Mouse (Mus musculus) small intestine, adult 2 months (tissue): ENCODE measurements at regions not wholly inside any gene's neighbourhood (a gene's known extent, or its start where the extent isn't known, plus 50 kb on each side); places are given as distances from the start of the nearest gene placed in this dataset.
A peak's percentile ranks its signal among the peaks of the same experiment; 100 is the strongest.

Experiments used
- H3K27ac ChIP-seq: fragments of 200-500 bp; 2 replicates; pipeline ENCODE4 v1.5.1; 2012; ENCODE audit warnings: low read depth, low read length, control low read depth, inconsistent platforms; ENCODE audit not compliant: insufficient read depth
- H3K27me3 ChIP-seq: fragments of 200-500 bp; 2 replicates; pipeline ENCODE4 v1.6.1; 2012; ENCODE audit warnings: mild to moderate bottlenecking, moderate library complexity, low read length, inconsistent platforms; ENCODE audit not compliant: control insufficient read depth, insufficient read depth
- H3K36me3 ChIP-seq: fragments of 200-500 bp; 2 replicates; pipeline ENCODE4 v1.6.1; 2012; ENCODE audit warnings: mild to moderate bottlenecking, low read length, control low read depth, inconsistent platforms; ENCODE audit not compliant: control insufficient read depth, insufficient read depth
- H3K4me1 ChIP-seq: fragments of 200-500 bp; 2 replicates; pipeline ENCODE4 v1.6.1; 2012; ENCODE audit warnings: low read length, inconsistent platforms, mixed read lengths; ENCODE audit not compliant: control insufficient read depth, insufficient read depth, insufficient read length
- H3K4me3 ChIP-seq: fragments of 200-500 bp; 2 replicates; pipeline ENCODE4 v1.5.1; 2012; ENCODE audit warnings: low read depth, mild to moderate bottlenecking, control low read depth, inconsistent platforms, low read length, moderate library complexity
- CTCF ChIP-seq: fragments of 200-500 bp; IDR thresholded peaks from 2 replicates; pipeline ENCODE4 v1.5.1; 2012; ENCODE audit warnings: low read depth, mild to moderate bottlenecking, control low read depth, inconsistent platforms, low read length, moderate library complexity, mixed read lengths; ENCODE audit not compliant: insufficient replicate concordance, insufficient read length; ENCODE audit errors: extremely low read depth
- POLR2A ChIP-seq: fragments of 200-500 bp; IDR thresholded peaks from 2 replicates; pipeline ENCODE4 v1.6.1; 2012; ENCODE audit warnings: low read depth, mild to moderate bottlenecking, control low read depth, inconsistent platforms, low read length, moderate library complexity
- WGBS: fragments of 180-500 bp; shearing (Covaris S2); methylation state at CpG from one replicate; pipeline ENCODE4 v1.1.7; 2018; 5-methylcytosine and 5-hydroxymethylcytosine counted together

GRCm38 (mm10) chr1:185675674-185676420 lies 221.2 kb downstream of the Slc30a10 start:
- Histone ChIP-seq H3K4me3 (no peak overlapping the region), H3K4me1 (no peaks in the 10 kb centered on the region), H3K27me3 (no peaks in the 10 kb centered on the region), H3K36me3 (no peaks in the 10 kb centered on the region), H3K27ac (no peak overlapping the region)
- WGBS: 80% methylated on average over 11 of the region's 11 CpGs
- no peak for TF ChIP-seq POLR2A
- no peak for TF ChIP-seq CTCF

GRCm38 (mm10) chr1:185681610-185682457 lies 227.2 kb downstream of the Slc30a10 start:
- WGBS: 39% methylated on average over 21 of the region's 21 CpGs
- Histone ChIP-seq H3K36me3 (no peaks in the 10 kb centered on the region), H3K4me3 (no peak overlapping the region), H3K27ac (no peak overlapping the region), H3K27me3 (no peaks in the 10 kb centered on the region), H3K4me1 (no peaks in the 10 kb centered on the region)
- TF ChIP-seq POLR2A: no peak
- peak; percentile 88 for TF ChIP-seq CTCF

- TF ChIP-seq POLR2A (no peak), CTCF (no peak)
- Histone ChIP-seq H3K36me3 (no peaks in the 10 kb centered on the region), H3K4me1 (no peaks in the 10 kb centered on the region), H3K27ac (no peak overlapping the region), H3K27me3 (no peaks in the 10 kb centered on the region), H3K4me3 (no peak overlapping the region)
- WGBS: 83% methylated on average over 3 of the region's 3 CpGs
Observed at GRCm38 (mm10) chr1:185682458-185682750, 227.8 kb downstream of the Slc30a10 start.

- H3K27ac ChIP-seq: no peak overlapping the region
- no peaks in the 10 kb centered on the region for H3K36me3 ChIP-seq
- 77% methylated on average over 9 of the region's 9 CpGs for WGBS
- H3K27me3 ChIP-seq: no peaks in the 10 kb centered on the region
- H3K4me3 ChIP-seq: no peak overlapping the region
- no peaks in the 10 kb centered on the region for H3K4me1 ChIP-seq
- no peak for TF ChIP-seq POLR2A
- TF ChIP-seq CTCF: peak; percentile 67; the same call in 1 of the 2 replicates
Observed at GRCm38 (mm10) chr1:185684638-185685037, 230.0 kb downstream of the Slc30a10 start.

DNA sequence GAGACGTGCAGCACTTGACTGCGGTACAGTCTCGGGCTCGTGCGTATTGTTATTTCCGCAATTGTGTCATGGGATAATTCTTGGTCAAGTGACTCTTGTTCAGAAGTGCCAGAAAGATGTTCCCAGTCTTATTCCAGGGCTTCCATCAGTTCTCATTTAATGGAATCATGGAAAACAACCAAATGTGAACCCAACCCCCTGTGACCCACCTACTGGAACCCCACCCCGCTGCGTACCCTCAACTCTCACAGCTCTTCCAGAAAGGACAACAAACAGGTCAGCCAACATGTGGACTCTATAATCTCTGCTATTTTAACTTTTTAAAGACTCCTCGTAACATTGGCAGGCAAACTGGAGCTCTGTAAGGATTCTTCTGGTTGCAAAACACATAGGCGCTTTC lies 233.9 kb downstream of the Slc30a10 start:
- Histone ChIP-seq H3K36me3 (no peaks in the 10 kb centered on the region), H3K4me1 (no peaks in the 10 kb centered on the region), H3K4me3 (no peak overlapping the region), H3K27ac (no peak overlapping the region), H3K27me3 (no peaks in the 10 kb centered on the region)
- no peak for TF ChIP-seq CTCF
- TF ChIP-seq POLR2A: no peak
- WGBS: 94% methylated on average over 10 of the region's 10 CpGs

- no peaks in the 10 kb centered on the region for H3K27me3 ChIP-seq
- 91% methylated on average over 2 of the region's 2 CpGs for WGBS
- H3K36me3 ChIP-seq: no peaks in the 10 kb centered on the region
- no peak for TF ChIP-seq POLR2A
- TF ChIP-seq CTCF: no peak
- H3K27ac ChIP-seq: no peak overlapping the region
- H3K4me3 ChIP-seq: no peak overlapping the region
- no peaks in the 10 kb centered on the region for H3K4me1 ChIP-seq
Observed at GRCm38 (mm10) chr1:185695394-185695793, 240.7 kb downstream of the Slc30a10 start.

GRCm38 (mm10) chr1:185699758-185700157 lies 245.1 kb downstream of the Slc30a10 start:
- no peaks in the 10 kb centered on the region for H3K36me3 ChIP-seq
- no peak overlapping the region for H3K27ac ChIP-seq
- TF ChIP-seq POLR2A (no peak), CTCF (no peak)
- H3K27me3 ChIP-seq: no peaks in the 10 kb centered on the region
- H3K4me1 ChIP-seq: no peaks in the 10 kb centered on the region
- no peak overlapping the region for H3K4me3 ChIP-seq
- WGBS: 80% methylated on average over 6 of the region's 6 CpGs
